Mouse (Mus musculus) lung, adult 2 months (tissue): ENCODE data around the gene Uox.

ENCODE experiments used
- CTCF ChIP-seq: fragments of 200-500 bp; IDR thresholded peaks from 2 replicates; pipeline ENCODE4 v1.5.1; 2011; ENCODE audit warnings: mild to moderate bottlenecking, low read length, control low read depth; ENCODE audit not compliant: insufficient read depth
- POLR2A ChIP-seq: fragments of 200-500 bp; IDR thresholded peaks from 2 replicates; pipeline ENCODE4 v1.6.1; 2011; ENCODE audit warnings: low read depth, mild to moderate bottlenecking, control low read depth, low read length, borderline replicate concordance; ENCODE audit errors: extremely low read depth

GRCm38 (mm10) chr3:146607368-146607767 is 37.1 kb downstream of the Uox start:
- TF ChIP-seq CTCF: no peak
- no peak for TF ChIP-seq POLR2A
